Mouse (Mus musculus) cerebellum, adult 2 months (tissue): ENCODE measurements around the gene Ndufs2. TPM values are rescaled to one million over a fixed set of nuclear protein-coding genes. Genes with fewer than 3 reads are reported as not detected.

Experiments used
- DNase-seq, 2 experiments: peaks; one replicate each; pipeline ENCODE4 v3.0.0; 2021
- H3K27ac ChIP-seq: fragments of 200-500 bp; 2 replicates; pipeline ENCODE4 v1.5.1; 2012; ENCODE audit warnings: low read length, control low read depth, inconsistent platforms; ENCODE audit not compliant: insufficient read depth
- H3K27me3 ChIP-seq: fragments of 200-500 bp; 2 replicates; pipeline ENCODE4 v1.6.1; 2012; ENCODE audit warnings: inconsistent platforms, mild to moderate bottlenecking, low read length, moderate library complexity; ENCODE audit not compliant: control insufficient read depth, insufficient read depth
- H3K4me1 ChIP-seq: fragments of 200-500 bp; 2 replicates; pipeline ENCODE4 v1.6.1; 2011; ENCODE audit warnings: low read length; ENCODE audit not compliant: control insufficient read depth, insufficient read depth
- H3K4me3 ChIP-seq: fragments of 200-500 bp; replicated peaks from 2 replicates; pipeline ENCODE3; 2011; ENCODE audit warnings: mild to moderate bottlenecking, low read depth, low read length, control low read depth; ENCODE audit not compliant: insufficient read depth
- CTCF ChIP-seq: fragments of 200-500 bp; IDR thresholded peaks from 2 replicates; pipeline ENCODE4 v1.5.1; 2011; ENCODE audit warnings: low read depth, mild to moderate bottlenecking, control low read depth, low read length, moderate library complexity, borderline replicate concordance; ENCODE audit not compliant: insufficient read depth
- POLR2A ChIP-seq: fragments of 200-500 bp; IDR thresholded peaks from 2 replicates; pipeline ENCODE4 v1.6.1; 2011; ENCODE audit warnings: low read length, control low read depth, borderline replicate concordance; ENCODE audit not compliant: insufficient read depth
- WGBS: fragments of 180-500 bp; shearing (Covaris S2); methylation state at CpG from one replicate; pipeline ENCODE4 v1.1.7; 2018; 5-methylcytosine and 5-hydroxymethylcytosine counted together
- polyA plus RNA-seq: library from polyadenylated mRNA; depleted of rRNA; stranded (reverse); fragments of >200 nt; gene quantifications from 2 replicates; pipeline ENCODE4 v1.2.3, GENCODE M21; 2012; rRNA removed

The Ndufs2 gene
- 282 and 283 TPM in 2 replicates for polyA plus RNA-seq

GRCm38 (mm10) chr1:171250680-171251593, at the start of gene Ndufs2:
Gene Ndufs2 (minus strand): TSS chr1:171251388.
- H3K4me1 ChIP-seq, result peaks cover 3% of the 10 kb centered on the region; the same call in 1 of the 2 replicates
- TF ChIP-seq CTCF, result no peak
- no peak for TF ChIP-seq POLR2A
- H3K27me3 ChIP-seq, result no peaks in the 10 kb centered on the region
- peak in 1 of 2 experiments; percentile 30 for DNase-seq
- no peak within 1 kb of the TSS; the same call in 1 of the 2 replicates for H3K27ac ChIP-seq
- WGBS, result 13% methylated on average over 26 of the region's 26 CpGs
- H3K4me3 ChIP-seq, result peak within 1 kb of the TSS; percentile 24

DNA sequence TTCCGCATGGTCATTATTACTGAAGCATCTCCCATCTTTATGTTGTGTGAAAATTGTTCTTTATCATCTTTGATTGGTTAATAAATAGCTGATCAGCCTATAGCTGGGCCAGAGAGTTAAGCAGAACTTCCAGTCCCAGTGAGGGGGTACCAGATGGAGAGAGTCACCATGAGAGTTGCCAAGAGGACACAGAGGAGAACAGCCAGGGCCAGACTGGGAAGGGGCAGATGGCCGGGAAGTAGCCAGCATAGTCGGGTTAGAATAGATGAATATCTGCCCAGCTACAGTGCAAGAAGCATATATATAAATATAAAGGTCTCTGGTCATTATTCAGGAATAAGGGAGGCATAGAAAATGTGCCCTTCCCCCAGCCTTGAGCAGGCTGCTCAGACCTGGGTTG, 47.0 kb upstream of the Ndufs2 start:
- no peak overlapping the region for H3K27ac ChIP-seq
- 32% methylated on average over 3 of the region's 3 CpGs for whole genome bisulfite sequencing
- TF ChIP-seq CTCF (no peak), POLR2A (no peak)
- H3K4me3 ChIP-seq, result no peak overlapping the region
- DNase-seq, result peak; percentile 27 to 66
- H3K27me3 ChIP-seq, result no peaks in the 10 kb centered on the region
- H3K4me1 ChIP-seq, result no peaks in the 10 kb centered on the region

DNA sequence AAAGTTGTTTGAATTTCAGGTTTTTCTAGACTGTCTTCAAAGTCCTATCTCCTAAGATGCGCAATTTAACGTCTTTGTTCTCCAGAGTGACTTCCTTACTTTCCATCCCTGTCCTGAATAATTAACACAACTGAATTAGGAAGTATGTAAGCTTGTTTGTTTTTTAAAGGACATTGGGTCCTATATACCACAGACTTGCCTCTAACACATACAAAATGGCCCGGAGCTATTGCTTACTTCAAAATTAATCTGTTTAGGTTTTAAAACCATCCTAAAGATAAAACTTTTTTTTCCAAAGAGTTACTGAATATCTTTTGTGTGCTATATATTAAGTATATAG, 43.8 kb upstream of the Ndufs2 start:
- no peak for DNase-seq
- Histone ChIP-seq H3K27me3 (no peaks in the 10 kb centered on the region), H3K4me3 (peak overlapping the region; percentile 94), H3K4me1 (no peaks in the 10 kb centered on the region), H3K27ac (peak overlapping the region; percentile 97; the same call in 1 of the 2 replicates)
- no peak for TF ChIP-seq POLR2A
- TF ChIP-seq CTCF, result no peak
- 11% methylated on average over 3 of the region's 3 CpGs for WGBS

- peak within 1 kb of the TSS; percentile 94 for H3K4me3 ChIP-seq
- DNase-seq, result peak; percentile 91 to 92
- H3K27ac ChIP-seq, result peak within 1 kb of the TSS; percentile 97
- no peak; the same call in 1 of the 2 replicates for TF ChIP-seq CTCF
- TF ChIP-seq POLR2A, result peak; percentile 33; the same call in 1 of the 2 replicates
- under 1% methylated on average over 42 of the region's 42 CpGs for WGBS
- no peaks in the 10 kb centered on the region for H3K4me1 ChIP-seq
- H3K27me3 ChIP-seq, result no peaks in the 10 kb centered on the region
Measured at GRCm38 (mm10) chr1:171294298-171295062, 43.3 kb upstream of the Ndufs2 start, which contains the start of gene Ufc1. Gene Ufc1 (minus strand): TSS chr1:171295024.

- no peak for DNase-seq
- 18% methylated on average over 5 of the region's 5 CpGs for WGBS
- TF ChIP-seq CTCF (no peak), POLR2A (no peak)
Measured at GRCm38 (mm10) chr1:171293906-171294297, 42.7 kb upstream of the Ndufs2 start.

DNA sequence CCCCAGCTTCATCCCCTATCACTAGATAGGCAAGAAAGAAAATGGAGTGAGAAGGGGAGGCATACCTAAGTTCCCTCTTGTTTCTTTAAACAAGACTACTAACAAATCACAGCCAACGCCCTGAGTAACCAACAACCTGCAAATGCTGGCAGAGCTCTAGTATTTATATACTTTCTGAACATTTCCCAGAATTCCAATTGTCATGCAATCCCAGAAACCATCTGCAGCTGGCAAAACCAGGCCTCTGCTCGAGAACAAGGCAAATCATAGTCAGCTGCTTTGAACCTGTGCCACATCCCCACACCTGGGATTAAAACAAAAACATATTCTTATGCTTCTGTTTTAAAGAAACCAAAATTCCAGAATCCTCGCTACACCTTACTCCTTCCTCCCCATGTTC, 42.2 kb upstream of the Ndufs2 start:
- Histone ChIP-seq H3K4me1 (no peaks in the 10 kb centered on the region), H3K27me3 (no peaks in the 10 kb centered on the region), H3K4me3 (no peak overlapping the region), H3K27ac (no peak overlapping the region)
- WGBS, result 58% methylated on average over 3 of the region's 3 CpGs
- no peak for TF ChIP-seq POLR2A
- no peak for TF ChIP-seq CTCF
- no peak for DNase-seq

More at GRCm38 (mm10) chr1:171293906-171294297, 42.7 kb upstream of the Ndufs2 start:
- Histone ChIP-seq H3K27ac (peak overlapping the region; percentile 97; the same call in 1 of the 2 replicates), H3K4me1 (no peaks in the 10 kb centered on the region), H3K27me3 (no peaks in the 10 kb centered on the region), H3K4me3 (peak overlapping the region; percentile 94)

DNA sequence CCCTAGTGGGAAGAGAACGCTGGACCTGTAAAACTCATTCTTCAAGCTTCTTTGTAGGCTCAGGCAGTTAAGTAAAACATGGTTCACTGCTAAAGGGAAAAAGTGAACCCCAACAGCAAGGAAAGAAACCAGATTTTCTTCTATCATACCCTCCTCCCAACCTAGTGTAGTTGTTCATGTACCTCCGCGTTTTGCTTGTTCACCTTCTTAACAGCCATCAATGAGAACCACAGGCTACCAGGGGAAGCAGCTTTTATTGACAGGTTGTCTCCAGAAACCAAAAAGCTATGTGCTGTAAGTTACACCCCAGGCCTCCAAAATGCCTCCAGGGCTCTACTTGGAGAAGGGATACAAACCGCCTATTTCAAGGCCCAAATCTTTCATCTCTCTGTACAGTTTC, 37.1 kb upstream of the Ndufs2 start:
- Histone ChIP-seq H3K27ac (peak overlapping the region; percentile 42; the same call in 1 of the 2 replicates), H3K27me3 (no peaks in the 10 kb centered on the region), H3K4me1 (peaks cover 4% of the 10 kb centered on the region; the same call in 1 of the 2 replicates), H3K4me3 (peak overlapping the region; percentile 73)
- TF ChIP-seq POLR2A (no peak), CTCF (no peak)
- WGBS, result 62% methylated on average over 4 of the region's 4 CpGs
- DNase-seq, result no peak
